Mouse (Mus musculus) thymus, postnatal 36 days (tissue): ENCODE results near the gene Tmem265.

ENCODE experiments used
- DNase-seq, 2 experiments: peaks; one replicate each; pipeline ENCODE4 v3.0.0; 2022; ENCODE audit warnings: mixed read lengths in 2 of 2

Tmem265 gene

GRCm38 (mm10) chr7:127588901-127589300, 27.7 kb downstream of the Tmem265 start:
- DNase-seq = no peak

GRCm38 (mm10) chr7:127589637-127590036, 28.4 kb downstream of the Tmem265 start:
- DNase-seq = no peak

- no peak for DNase-seq
Observed at GRCm38 (mm10) chr7:127591108-127591507, 29.9 kb downstream of the Tmem265 start.

DNA sequence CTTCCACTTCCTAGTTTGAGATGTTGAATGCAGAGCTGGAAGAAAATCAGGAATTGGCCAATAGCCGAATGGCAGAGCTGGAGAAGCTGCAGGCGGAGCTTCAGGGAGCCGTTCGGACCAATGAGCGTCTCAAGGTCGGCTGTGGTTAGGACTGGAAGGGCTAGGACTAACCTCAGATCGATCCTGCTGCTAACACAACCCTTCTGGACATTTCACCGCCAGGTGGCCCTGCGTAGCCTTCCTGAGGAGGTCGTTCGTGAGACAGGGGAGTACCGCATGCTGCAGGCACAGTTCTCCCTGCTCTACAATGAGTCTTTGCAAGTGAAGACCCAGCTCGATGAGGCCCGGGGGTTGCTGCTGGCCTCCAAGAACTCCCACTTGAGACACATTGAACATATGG, 31.4 kb downstream of the Tmem265 start:
- DNase-seq = no peak

GRCm38 (mm10) chr7:127596747-127597146, 35.6 kb downstream of the Tmem265 start:
- DNase-seq = no peak

GRCm38 (mm10) chr7:127600612-127601011, 39.4 kb downstream of the Tmem265 start:
- no peak for DNase-seq

DNA sequence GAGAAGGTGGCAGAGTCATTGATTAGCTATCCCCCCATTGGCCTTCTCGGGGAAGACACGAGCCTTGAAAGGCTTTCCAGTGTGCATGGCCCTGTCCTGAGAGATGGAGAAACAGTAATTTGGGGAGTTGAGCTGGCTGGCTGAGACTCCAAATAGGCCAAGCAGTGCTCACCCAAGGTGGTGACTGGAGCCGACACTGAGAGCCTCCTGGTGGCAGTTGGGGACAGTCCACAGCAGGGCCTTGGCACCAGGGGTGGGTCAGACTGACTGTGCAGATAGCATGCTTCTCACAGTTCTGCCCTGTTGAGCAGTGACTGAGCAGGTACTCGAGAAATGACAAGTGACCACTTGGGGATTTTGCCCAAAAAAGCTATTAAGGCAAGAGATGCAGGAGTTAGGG, 40.5 kb downstream of the Tmem265 start:
- no peak for DNase-seq

DNA sequence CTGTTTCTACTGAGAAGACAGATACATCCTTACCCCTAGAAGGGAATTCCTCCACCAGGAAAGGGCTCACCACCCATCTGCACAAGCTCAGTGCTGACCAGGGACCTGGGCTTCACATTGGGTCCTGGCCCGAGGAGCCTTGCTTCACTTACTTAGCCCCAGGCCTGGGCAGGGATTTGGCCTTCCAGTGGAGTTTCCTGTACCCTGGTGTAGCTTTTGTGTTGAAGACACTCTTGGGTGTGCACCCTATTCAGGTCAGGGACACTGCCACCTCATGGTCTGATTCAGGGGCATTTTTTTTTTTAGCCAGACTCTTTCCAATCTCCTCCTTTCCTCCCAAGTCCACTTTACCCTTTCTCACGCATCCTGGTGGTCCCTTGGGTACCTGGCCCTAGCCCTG, 41.7 kb downstream of the Tmem265 start:
- DNase-seq = no peak

GRCm38 (mm10) chr7:127604256-127604655, 43.1 kb downstream of the Tmem265 start:
- DNase-seq = no peak

- DNase-seq = no peak
Observed at GRCm38 (mm10) chr7:127607150-127607549, 46.0 kb downstream of the Tmem265 start.

- no peak for DNase-seq
Observed at GRCm38 (mm10) chr7:127611011-127611410, 49.8 kb downstream of the Tmem265 start.

GRCm38 (mm10) chr7:127611561-127611960, 50.4 kb downstream of the Tmem265 start:
- DNase-seq = no peak

- no peak for DNase-seq
Observed at GRCm38 (mm10) chr7:127613501-127613900, 52.3 kb downstream of the Tmem265 start.

DNA sequence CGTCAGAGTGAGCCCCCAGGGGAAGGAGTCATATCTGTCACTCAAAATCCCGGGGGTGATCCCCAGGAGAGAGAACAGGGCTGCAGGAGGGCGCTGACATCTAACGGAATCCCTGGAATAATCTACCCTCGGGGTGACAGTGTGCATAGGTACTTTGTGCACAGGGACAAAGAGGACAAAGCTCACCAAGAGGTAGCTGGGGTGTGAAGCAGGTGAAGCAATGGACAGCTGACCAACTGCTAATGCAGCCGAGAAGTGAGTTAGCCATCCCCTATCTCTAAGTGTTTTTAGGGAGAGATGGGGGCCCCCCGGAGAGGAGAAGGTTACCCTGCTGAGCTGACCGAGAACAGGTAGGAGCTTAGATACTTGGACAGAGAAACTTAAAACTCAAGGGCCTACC, 52.9 kb downstream of the Tmem265 start:
- DNase-seq = no peak

DNA sequence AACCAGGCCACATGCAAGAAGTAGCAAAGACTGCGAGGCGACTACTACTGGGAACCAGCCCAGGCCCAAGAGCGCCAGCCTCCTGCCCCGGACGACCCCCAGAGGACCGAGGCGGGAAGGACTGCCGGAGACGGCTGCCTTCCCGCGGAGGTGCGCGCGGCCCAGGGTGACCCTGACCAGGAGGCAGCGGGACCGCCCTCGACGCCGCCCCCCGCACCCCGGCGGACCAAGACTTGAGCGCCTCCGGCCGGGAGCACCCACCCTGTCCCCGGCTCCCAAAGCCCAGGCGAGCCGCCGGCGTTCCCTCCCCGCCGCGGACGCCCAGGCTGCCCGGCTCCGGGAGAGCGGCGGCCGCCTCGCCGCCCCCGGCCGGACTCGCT, 53.3 kb downstream of the Tmem265 start:
- DNase-seq = peak; percentile 54 to 71

GRCm38 (mm10) chr7:127614891-127615843, 54.0 kb downstream of the Tmem265 start, which contains the start of gene Zfp629:
Zfp629 (minus strand) TSS chr7:127615797.
- peak; percentile 63 to 70 for DNase-seq

GRCm38 (mm10) chr7:127616336-127616735, 55.1 kb downstream of the Tmem265 start:
- peak; percentile 46 to 50 for DNase-seq
